Mouse (Mus musculus) myocyte (in vitro differentiated cells): ENCODE measurements around the gene Extl2. TPM values are rescaled to one million over a fixed set of nuclear protein-coding genes. Genes with fewer than 3 reads are reported as not detected.

Experiments used
- H3K27me3 ChIP-seq: one replicate; pipeline ENCODE4 v1.6.1; 2011; ENCODE audit not compliant: control insufficient read depth, insufficient read depth, insufficient read length
- H3K36me3 ChIP-seq: one replicate; pipeline ENCODE4 v1.6.1; 2011; ENCODE audit not compliant: control insufficient read depth, insufficient read depth
- H3K4me2 ChIP-seq: one replicate; pipeline ENCODE4 v1.6.1; 2011; ENCODE audit warnings: low read depth, control low read depth
- H3K4me3 ChIP-seq: one replicate; pipeline ENCODE4 v1.5.1; 2011; ENCODE audit warnings: mild to moderate bottlenecking, control low read depth, moderate library complexity
- H3K79me2 ChIP-seq: one replicate; pipeline ENCODE4 v1.6.1; 2011; ENCODE audit not compliant: control insufficient read depth, insufficient read depth
- H3ac ChIP-seq: one replicate; pipeline ENCODE4 v1.6.1; 2011; ENCODE audit not compliant: control insufficient read depth, insufficient read length
- CEBPB ChIP-seq: IDR thresholded peaks from 2 replicates; pipeline ENCODE4 v1.6.1; 2011; ENCODE audit warnings: mild to moderate bottlenecking, moderate library complexity; ENCODE audit not compliant: poor library complexity, insufficient read depth, severe bottlenecking
- E2F4 ChIP-seq: IDR thresholded peaks from one replicate; pipeline ENCODE4 v1.6.1; 2011; ENCODE audit warnings: mild to moderate bottlenecking, control low read depth, moderate library complexity; ENCODE audit not compliant: insufficient read depth
- MAX ChIP-seq: IDR thresholded peaks from one replicate; pipeline ENCODE4 v1.6.1; 2011; ENCODE audit warnings: low read depth, mild to moderate bottlenecking, control low read depth
- MYOD1 ChIP-seq, 3 experiments: IDR thresholded peaks; one replicate each; pipeline ENCODE4 v1.6.1; 2011; ENCODE audit warnings: control low read depth in 2 of 3, low read depth in 2 of 3, mild to moderate bottlenecking in 2 of 3, moderate library complexity in 1 of 3; ENCODE audit not compliant: insufficient read length in 2 of 3, control insufficient read depth in 1 of 3
- MYOG ChIP-seq, 3 experiments: IDR thresholded peaks; one replicate each; pipeline ENCODE4 v1.6.1; 2011; ENCODE audit warnings: control low read depth in 2 of 3, low read depth in 2 of 3, mild to moderate bottlenecking in 2 of 3; ENCODE audit not compliant: insufficient read length in 2 of 3, control insufficient read depth in 1 of 3, insufficient read depth in 1 of 3
- POLR2A ChIP-seq: IDR thresholded peaks from one replicate; pipeline ENCODE4 v1.6.1; 2011; ENCODE audit warnings: low read depth, mild to moderate bottlenecking, control low read depth, moderate library complexity; ENCODE audit not compliant: insufficient read length
- POLR2AphosphoS2 ChIP-seq: IDR thresholded peaks from one replicate; pipeline ENCODE4 v1.6.1; 2011; ENCODE audit warnings: low read depth, control low read depth; ENCODE audit not compliant: insufficient read length
- REST ChIP-seq: IDR thresholded peaks from one replicate; pipeline ENCODE4 v1.6.1; 2011; ENCODE audit warnings: mild to moderate bottlenecking, control low read depth, moderate library complexity; ENCODE audit not compliant: insufficient read depth, insufficient read length
- SRF ChIP-seq: IDR thresholded peaks from one replicate; pipeline ENCODE4 v1.6.1; 2011; ENCODE audit warnings: low read depth; ENCODE audit not compliant: control insufficient read depth, insufficient read length
- TCF12 ChIP-seq: IDR thresholded peaks from one replicate; pipeline ENCODE4 v1.6.1; 2011; ENCODE audit warnings: mild to moderate bottlenecking, control low read depth; ENCODE audit not compliant: poor library complexity, insufficient read depth, severe bottlenecking
- TCF3 ChIP-seq: IDR thresholded peaks from one replicate; pipeline ENCODE4 v1.6.1; 2011; ENCODE audit warnings: low read depth, control low read depth; ENCODE audit not compliant: insufficient read length
- USF1 ChIP-seq: IDR thresholded peaks from one replicate; pipeline ENCODE4 v1.6.1; 2011; ENCODE audit warnings: low read depth, mild to moderate bottlenecking, control low read depth, moderate library complexity
- polyA plus RNA-seq: library from polyadenylated mRNA; unstranded; fragments of >200 nt; fragmentation: generic; extraction: Trizol; gene quantifications from one replicate; pipeline ENCODE4 v1.2.1, GENCODE M21; 2012; ENCODE audit warnings: missing spikeins

Extl2 gene
- polyA plus RNA-seq, 1 experiment: 9.4 TPM

DNA sequence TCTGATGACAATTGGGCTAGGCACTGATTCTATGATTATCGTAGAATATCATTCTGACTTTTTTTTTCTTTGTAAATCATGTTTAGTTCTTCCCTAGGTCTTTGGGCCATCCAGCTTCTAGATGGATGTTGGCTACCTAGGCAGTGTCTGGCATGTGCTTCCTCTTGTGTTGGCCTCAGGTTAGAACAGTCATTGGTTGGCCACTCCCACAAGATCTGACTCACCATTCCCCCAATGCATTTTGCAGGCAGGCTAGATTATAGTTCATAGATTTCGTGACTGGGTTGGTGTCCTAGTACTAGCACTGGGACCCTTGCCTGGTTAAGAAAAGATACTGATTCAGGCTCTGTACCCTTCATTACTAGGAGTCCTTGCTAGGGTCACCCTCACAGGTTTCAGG, 54.9 kb downstream of the Extl2 start:
- H3K79me2 ChIP-seq: no peaks in the 10 kb centered on the region
- no peaks in the 10 kb centered on the region for H3K36me3 ChIP-seq
- H3K4me2 ChIP-seq: no peak overlapping the region
- no peak overlapping the region for H3K4me3 ChIP-seq
- TF ChIP-seq TCF12: no peak
- TF ChIP-seq POLR2A: no peak
- no peak for TF ChIP-seq USF1
- no peak for TF ChIP-seq REST
- TF ChIP-seq TCF3: no peak
- no peak for TF ChIP-seq MYOD1 (IDR thresholded peaks at IDR 0.05; ENCODE audit: control insufficient read depth in 1 of 3, insufficient read length in 2 of 3, low read depth in 2 of 3)
- no peak for TF ChIP-seq CEBPB
- TF ChIP-seq MYOG (IDR thresholded peaks at IDR 0.05; ENCODE audit: control insufficient read depth in 1 of 3, insufficient read depth in 1 of 3, insufficient read length in 2 of 3, low read depth in 2 of 3): no peak
- TF ChIP-seq MAX: no peak
- no peak for TF ChIP-seq SRF
- no peak for TF ChIP-seq E2F4
- TF ChIP-seq POLR2AphosphoS2: no peak
- H3ac ChIP-seq: no peak overlapping the region
- no peaks in the 10 kb centered on the region for H3K27me3 ChIP-seq

GRCm38 (mm10) chr3:116072584-116072983, 65.3 kb downstream of the Extl2 start:
- H3K4me2 ChIP-seq: no peak overlapping the region
- H3K36me3 ChIP-seq: no peaks in the 10 kb centered on the region
- no peak overlapping the region for H3ac ChIP-seq
- H3K79me2 ChIP-seq: no peaks in the 10 kb centered on the region
- no peak for TF ChIP-seq TCF3
- TF ChIP-seq POLR2A: no peak
- TF ChIP-seq POLR2AphosphoS2: no peak
- TF ChIP-seq E2F4: no peak
- TF ChIP-seq TCF12: no peak
- TF ChIP-seq MAX: no peak
- no peak for TF ChIP-seq USF1
- no peak for TF ChIP-seq REST
- no peak for TF ChIP-seq MYOG (IDR thresholded peaks at IDR 0.05; ENCODE audit: control insufficient read depth in 1 of 3, insufficient read depth in 1 of 3, insufficient read length in 2 of 3, low read depth in 2 of 3)
- no peak for TF ChIP-seq SRF
- TF ChIP-seq CEBPB: no peak
- no peak for TF ChIP-seq MYOD1 (IDR thresholded peaks at IDR 0.05; ENCODE audit: control insufficient read depth in 1 of 3, insufficient read length in 2 of 3, low read depth in 2 of 3)
- H3K4me3 ChIP-seq: no peak overlapping the region
- H3K27me3 ChIP-seq: no peaks in the 10 kb centered on the region

- Histone ChIP-seq H3K4me2 (peak overlapping the region; percentile 19), H3K27me3 (no peaks in the 10 kb centered on the region), H3K4me3 (no peak overlapping the region), H3ac (no peak overlapping the region), H3K36me3 (no peaks in the 10 kb centered on the region), H3K79me2 (no peaks in the 10 kb centered on the region)
- TF ChIP-seq MYOD1 (IDR thresholded peaks at IDR 0.05; ENCODE audit: control insufficient read depth in 1 of 3, insufficient read length in 2 of 3, low read depth in 2 of 3) (no peak), POLR2A (no peak), E2F4 (no peak), SRF (no peak), TCF12 (no peak)
Observed at GRCm38 (mm10) chr3:116076739-116077138, 69.5 kb downstream of the Extl2 start.

- no peaks in the 10 kb centered on the region for H3K36me3 ChIP-seq
- no peaks in the 10 kb centered on the region for H3K79me2 ChIP-seq
- H3K27me3 ChIP-seq: no peaks in the 10 kb centered on the region
- TF ChIP-seq POLR2A: no peak
- no peak for TF ChIP-seq SRF
- TF ChIP-seq USF1: no peak
- TF ChIP-seq E2F4: no peak
- TF ChIP-seq TCF3: no peak
- TF ChIP-seq CEBPB: no peak
- TF ChIP-seq MYOG (IDR thresholded peaks at IDR 0.05; ENCODE audit: control insufficient read depth in 1 of 3, insufficient read depth in 1 of 3, insufficient read length in 2 of 3, low read depth in 2 of 3): no peak
- H3ac ChIP-seq: no peak overlapping the region
- no peak overlapping the region for H3K4me3 ChIP-seq
- no peak overlapping the region for H3K4me2 ChIP-seq
Observed at GRCm38 (mm10) chr3:116078490-116078889, 71.2 kb downstream of the Extl2 start.

Other genes starting within 250 kb of the Extl2 start
- 8.8 TPM for gene Dph5, start 119.6 kb upstream of the Extl2 start, polyA plus RNA-seq
- gene Slc30a7, start 56 bp upstream of the Extl2 start, polyA plus RNA-seq: 3.9 TPM
- 6.6 TPM for gene Vcam1, start 122.2 kb downstream of the Extl2 start, polyA plus RNA-seq
- not detected for gene Gpr88, start 246.0 kb downstream of the Extl2 start, polyA plus RNA-seq